Mouse (Mus musculus) forebrain, embryonic 11.5 days (tissue): ENCODE results near the gene Adh7. TPM values are rescaled to one million over a fixed set of nuclear protein-coding genes. Genes with fewer than 3 reads are reported as not detected.

Experiments
- ATAC-seq: fragments of 200-750 bp; cut with Nextera tagmentation; replicated peaks from 2 replicates; pipeline ENCODE4 v1.8.0; 2017; ENCODE audit warnings: moderate TSS enrichment; ENCODE audit not compliant: low FRiP score
- DNase-seq: peaks from one replicate; pipeline ENCODE4 v3.0.0-alpha.2; 2017; ENCODE audit warnings: low spot score
- H3K27ac ChIP-seq: fragments of 300-500 bp; sonication (generic); 2 replicates; pipeline ENCODE4 v1.5.1; 2014; ENCODE audit warnings: low read depth, low read length
- H3K27me3 ChIP-seq: fragments of 300-500 bp; sonication (generic); 2 replicates; pipeline ENCODE4 v1.6.1; 2014; ENCODE audit warnings: mild to moderate bottlenecking, low read length, mixed read lengths; ENCODE audit not compliant: control insufficient read depth, insufficient read depth
- H3K36me3 ChIP-seq: fragments of 300-500 bp; sonication (generic); 2 replicates; pipeline ENCODE4 v1.6.1; 2014; ENCODE audit warnings: mild to moderate bottlenecking, low read length, moderate library complexity, mixed read lengths; ENCODE audit not compliant: control insufficient read depth, insufficient read depth
- H3K4me1 ChIP-seq: fragments of 300-500 bp; sonication (generic); replicated peaks from 2 replicates; pipeline ENCODE4 v1.6.1; 2014; ENCODE audit warnings: low read length, mixed read lengths; ENCODE audit not compliant: control insufficient read depth, insufficient read depth
- H3K4me2 ChIP-seq: fragments of 300-500 bp; sonication (generic); 2 replicates; pipeline ENCODE4 v1.6.1; 2014; ENCODE audit warnings: low read depth, mild to moderate bottlenecking, low read length, moderate library complexity, mixed read lengths; ENCODE audit not compliant: severe bottlenecking
- H3K4me3 ChIP-seq: fragments of 300-500 bp; sonication (generic); 2 replicates; pipeline ENCODE4 v1.5.1; 2014; ENCODE audit warnings: low read depth, low read length
- H3K9ac ChIP-seq: fragments of 300-500 bp; sonication (generic); 2 replicates; pipeline ENCODE4 v1.6.1; 2014; ENCODE audit warnings: low read length
- H3K9me3 ChIP-seq: fragments of 300-500 bp; sonication (generic); 2 replicates; pipeline ENCODE4 v1.6.1; 2016; ENCODE audit warnings: low read length, mixed read lengths; ENCODE audit not compliant: control insufficient read depth
- WGBS: fragments of 180-500 bp; shearing (Covaris S2); extraction: QIAGEN DNeasy Blood & Tissue Kit; methylation state at CpG from one replicate; pipeline ENCODE4 v1.1.7; 2014; 5-methylcytosine and 5-hydroxymethylcytosine counted together
- polyA plus RNA-seq: library from polyadenylated mRNA; unstranded; fragments of >200 nt; fragmentation: Nextera tagmentation; extraction: Ambion mirVana; gene quantifications from 2 replicates; pipeline ENCODE4 v1.2.1, GENCODE M21; 2014

Adh7 gene
- polyA plus RNA-seq, 1 experiment from 2014 or later = 0.16 TPM

DNA sequence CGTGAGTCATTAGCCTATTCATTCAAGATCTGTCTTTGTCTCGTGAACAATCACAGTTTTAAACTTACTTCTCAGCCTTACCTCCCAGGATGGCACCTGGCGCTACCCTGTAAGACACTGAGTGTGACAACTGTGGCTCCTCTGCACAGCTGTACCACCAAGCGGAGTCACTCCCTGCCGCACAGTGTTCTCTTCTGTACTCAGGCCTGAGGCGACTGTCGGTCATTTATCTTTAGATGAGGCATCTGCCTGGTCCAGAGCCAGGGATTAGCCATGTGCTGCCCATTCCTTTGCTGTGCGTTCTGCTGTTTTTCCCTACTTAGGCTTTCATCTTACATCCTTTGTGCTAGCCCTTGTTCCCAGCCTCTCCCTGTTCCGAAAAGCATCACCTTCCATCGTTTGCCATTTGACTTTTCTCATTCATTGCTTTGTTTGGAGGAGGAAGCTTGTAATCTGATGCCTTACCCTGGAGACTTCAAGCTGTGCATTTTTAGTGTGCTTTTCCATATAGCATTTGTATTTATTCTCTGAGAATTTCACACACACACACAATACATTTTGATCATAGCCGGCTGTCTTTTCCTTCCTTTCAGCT lies 2.1 kb upstream of the Adh7 start:
- Histone ChIP-seq H3K9me3 (no peaks in the 10 kb centered on the region), H3K36me3 (no peaks in the 10 kb centered on the region), H3K9ac (no peak overlapping the region), H3K4me3 (no peak overlapping the region), H3K27ac (no peak overlapping the region), H3K4me1 (no peaks in the 10 kb centered on the region), H3K4me2 (no peak overlapping the region), H3K27me3 (no peaks in the 10 kb centered on the region)
- ATAC-seq = peak; percentile 24; the same call in 1 of the 2 replicates
- no peak for DNase-seq
- WGBS = 23% methylated on average over 11 of the region's 11 CpGs

DNA sequence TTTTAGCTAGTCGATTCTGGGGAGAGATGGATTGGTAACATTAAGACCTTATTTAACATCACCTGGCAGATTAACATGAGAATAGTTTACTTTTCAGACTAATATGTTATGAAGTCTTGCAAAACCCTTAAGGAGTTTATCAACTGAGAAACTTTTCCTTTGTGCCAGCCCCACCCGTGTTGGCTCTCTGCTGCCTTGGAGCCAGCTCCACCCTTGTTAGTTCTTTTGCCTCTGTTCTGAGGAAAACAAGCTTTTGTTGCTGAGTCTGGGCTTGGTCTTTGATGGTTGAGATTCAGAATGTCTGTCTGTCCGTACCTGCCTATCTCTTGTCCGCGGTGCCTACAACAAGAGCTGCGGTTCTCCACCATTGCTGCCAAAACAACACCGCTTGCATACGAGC lies 1.5 kb upstream of the Adh7 start:
- WGBS = 82% methylated on average over 8 of the region's 8 CpGs
- H3K9ac ChIP-seq = no peak overlapping the region
- no peak for DNase-seq
- H3K36me3 ChIP-seq = no peaks in the 10 kb centered on the region
- ATAC-seq = no peak
- H3K27ac ChIP-seq = no peak overlapping the region
- H3K4me2 ChIP-seq = no peak overlapping the region
- H3K4me1 ChIP-seq = no peaks in the 10 kb centered on the region
- no peaks in the 10 kb centered on the region for H3K27me3 ChIP-seq
- H3K4me3 ChIP-seq = no peak overlapping the region
- no peaks in the 10 kb centered on the region for H3K9me3 ChIP-seq

DNA sequence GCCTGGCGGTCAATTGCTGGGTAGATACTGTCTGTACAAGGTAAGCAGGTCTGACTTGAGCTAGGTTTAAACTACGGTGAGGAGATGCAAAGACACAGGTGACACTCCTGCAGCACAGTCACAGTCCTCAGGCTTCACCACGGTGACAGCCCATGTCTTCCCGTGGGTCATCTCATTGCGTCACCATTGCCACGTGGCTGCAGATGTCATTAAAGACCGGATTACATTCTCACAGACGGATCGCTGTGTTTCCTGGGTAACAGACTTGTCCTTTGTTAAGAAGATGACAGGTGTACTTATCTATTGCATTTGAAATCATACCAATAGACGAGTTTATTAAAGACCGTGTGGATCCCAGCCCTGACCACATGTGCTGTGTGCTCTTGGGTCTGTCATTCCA lies 3.6 kb downstream of the Adh7 start:
- Histone ChIP-seq H3K27me3 (no peaks in the 10 kb centered on the region), H3K9me3 (no peaks in the 10 kb centered on the region), H3K36me3 (no peaks in the 10 kb centered on the region), H3K27ac (no peak overlapping the region), H3K4me2 (no peak overlapping the region), H3K4me1 (no peaks in the 10 kb centered on the region), H3K4me3 (no peak overlapping the region), H3K9ac (no peak overlapping the region)
- DNase-seq (no peak), ATAC-seq (no peak)
- WGBS = 93% methylated on average over 11 of the region's 11 CpGs

DNA sequence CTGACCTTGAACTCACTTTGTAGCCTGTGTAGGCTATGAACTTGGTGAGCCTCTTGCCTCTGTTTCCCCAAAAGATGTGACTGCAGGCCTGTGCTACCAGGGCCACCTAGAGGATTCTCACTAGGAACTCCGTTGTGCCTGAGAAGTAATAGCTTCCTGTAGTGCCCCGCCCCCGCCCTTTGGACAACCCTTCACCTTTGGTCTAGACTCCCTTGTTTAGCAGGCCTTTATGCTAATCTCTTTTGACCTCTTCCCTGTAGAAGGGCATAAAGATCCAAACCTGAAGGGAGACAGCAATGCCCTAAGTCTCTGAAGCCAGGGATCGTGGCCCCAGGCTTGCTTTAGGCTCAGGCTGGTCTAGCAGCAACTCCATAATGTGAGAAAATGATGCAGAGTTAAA lies 5.0 kb downstream of the Adh7 start:
- no peak overlapping the region for H3K4me3 ChIP-seq
- H3K36me3 ChIP-seq = no peaks in the 10 kb centered on the region
- DNase-seq (no peak), ATAC-seq (no peak)
- WGBS = 79% methylated on average over 4 of the region's 4 CpGs
- no peak overlapping the region for H3K9ac ChIP-seq
- H3K4me2 ChIP-seq = no peak overlapping the region
- no peaks in the 10 kb centered on the region for H3K27me3 ChIP-seq
- H3K9me3 ChIP-seq = no peaks in the 10 kb centered on the region
- H3K4me1 ChIP-seq = no peaks in the 10 kb centered on the region
- no peak overlapping the region for H3K27ac ChIP-seq

DNA sequence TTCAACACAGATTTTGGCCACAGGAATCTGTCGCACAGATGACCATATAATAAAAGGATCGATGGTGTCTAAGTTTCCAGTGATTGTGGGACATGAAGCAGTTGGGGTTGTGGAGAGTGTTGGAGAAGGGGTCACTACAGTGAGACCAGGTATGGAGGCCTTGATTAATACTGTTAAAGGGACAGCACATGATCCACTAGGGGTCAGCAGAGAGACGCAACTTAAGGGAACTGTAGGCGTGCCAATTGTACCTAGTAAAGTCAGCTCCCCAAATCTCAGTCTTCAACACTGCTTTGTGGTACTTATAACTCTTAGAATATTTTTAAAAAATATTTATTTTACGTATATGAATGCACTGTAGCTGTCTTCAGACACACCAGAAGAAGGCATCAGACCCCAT lies 5.4 kb downstream of the Adh7 start:
- H3K4me1 ChIP-seq = no peaks in the 10 kb centered on the region
- 53% methylated on average over 5 of the region's 5 CpGs for WGBS
- H3K4me3 ChIP-seq = no peak overlapping the region
- no peaks in the 10 kb centered on the region for H3K9me3 ChIP-seq
- H3K9ac ChIP-seq = no peak overlapping the region
- DNase-seq (no peak), ATAC-seq (peak; percentile 80)
- H3K36me3 ChIP-seq = no peaks in the 10 kb centered on the region
- H3K27me3 ChIP-seq = no peaks in the 10 kb centered on the region
- H3K27ac ChIP-seq = no peak overlapping the region
- no peak overlapping the region for H3K4me2 ChIP-seq

DNA sequence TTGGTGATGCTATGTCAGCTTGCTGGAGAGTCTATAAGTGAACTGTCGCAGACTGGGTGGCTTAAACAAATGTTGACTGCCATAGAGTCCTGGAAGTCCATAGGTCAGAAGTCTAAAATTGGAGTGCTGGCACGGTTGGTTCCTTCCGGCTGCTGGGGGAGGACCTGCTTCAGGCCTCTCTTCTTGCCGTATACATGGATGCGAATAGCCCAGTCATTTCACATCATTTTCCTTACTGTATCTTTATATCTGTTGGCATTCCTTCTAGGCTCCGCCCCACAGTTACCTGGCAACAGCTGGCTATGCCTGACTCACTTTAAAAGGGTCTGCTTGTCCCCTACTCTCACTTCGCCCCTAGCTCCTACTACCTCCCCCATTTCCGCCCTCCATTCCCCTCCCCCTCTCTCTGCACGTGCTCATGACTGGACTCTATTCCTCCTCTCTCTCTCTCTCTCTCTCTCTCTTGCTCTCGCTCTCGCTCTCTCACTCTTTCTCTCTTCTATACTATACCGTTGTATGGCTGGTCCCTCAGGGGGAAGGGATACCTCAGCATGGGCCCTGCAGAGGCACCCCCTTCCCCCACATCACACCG lies 6.9 kb downstream of the Adh7 start:
- Histone ChIP-seq H3K4me3 (no peak overlapping the region), H3K4me2 (no peak overlapping the region), H3K9ac (no peak overlapping the region), H3K27me3 (no peaks in the 10 kb centered on the region), H3K9me3 (no peaks in the 10 kb centered on the region), H3K27ac (no peak overlapping the region), H3K36me3 (no peaks in the 10 kb centered on the region), H3K4me1 (no peaks in the 10 kb centered on the region)
- DNase-seq = no peak
- ATAC-seq = no peak
- WGBS = 91% methylated on average over 13 of the region's 13 CpGs

DNA sequence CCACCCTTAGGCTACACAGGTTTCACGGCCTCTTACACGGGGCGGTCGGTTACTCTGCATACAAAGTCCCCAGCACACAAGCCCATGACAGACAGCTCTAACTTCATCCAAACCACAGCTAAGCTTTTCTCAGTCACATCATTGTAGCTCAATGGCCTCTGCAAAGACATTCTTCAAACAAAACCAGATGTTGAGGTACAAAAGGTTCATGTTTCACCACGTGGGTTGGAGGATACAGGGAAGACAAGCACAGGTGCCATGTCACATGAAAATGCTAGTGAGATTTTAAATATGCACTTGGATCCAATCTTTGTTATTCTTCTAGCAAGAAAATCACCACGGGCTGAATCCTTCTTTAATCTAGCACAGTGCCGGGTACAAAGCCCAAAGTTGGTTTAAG lies 7.8 kb downstream of the Adh7 start:
- DNase-seq = no peak
- ATAC-seq = no peak
- Histone ChIP-seq H3K36me3 (no peaks in the 10 kb centered on the region), H3K9me3 (no peaks in the 10 kb centered on the region), H3K4me2 (no peak overlapping the region), H3K4me3 (no peak overlapping the region), H3K27ac (no peak overlapping the region), H3K27me3 (no peaks in the 10 kb centered on the region), H3K4me1 (no peaks in the 10 kb centered on the region), H3K9ac (no peak overlapping the region)
- WGBS = 66% methylated on average over 6 of the region's 7 CpGs

DNA sequence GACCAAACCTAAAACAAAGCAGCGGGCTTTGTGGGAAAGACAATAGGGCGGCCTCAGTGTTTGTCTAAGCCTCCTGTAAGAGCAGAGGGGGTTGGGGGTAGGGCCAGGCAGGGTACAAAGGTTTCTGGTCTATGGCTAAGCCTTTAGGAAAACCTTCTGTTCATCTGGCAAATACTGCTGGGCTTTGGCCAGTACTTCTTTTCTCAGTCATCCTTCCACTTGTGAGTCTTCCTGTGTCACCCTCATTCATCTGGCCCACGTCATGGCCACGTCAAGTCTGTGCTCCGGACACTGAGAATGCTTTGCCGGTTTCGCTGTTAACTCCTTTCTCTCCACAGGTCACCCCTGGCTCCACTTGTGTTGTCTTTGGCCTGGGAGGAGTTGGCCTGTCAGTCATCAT lies 8.3 kb downstream of the Adh7 start:
- Histone ChIP-seq H3K27me3 (no peaks in the 10 kb centered on the region), H3K9ac (no peak overlapping the region), H3K4me3 (no peak overlapping the region), H3K4me2 (no peak overlapping the region), H3K9me3 (no peaks in the 10 kb centered on the region), H3K4me1 (no peaks in the 10 kb centered on the region), H3K36me3 (no peaks in the 10 kb centered on the region), H3K27ac (no peak overlapping the region)
- ATAC-seq (no peak), DNase-seq (no peak)
- WGBS = 55% methylated on average over 7 of the region's 7 CpGs

DNA sequence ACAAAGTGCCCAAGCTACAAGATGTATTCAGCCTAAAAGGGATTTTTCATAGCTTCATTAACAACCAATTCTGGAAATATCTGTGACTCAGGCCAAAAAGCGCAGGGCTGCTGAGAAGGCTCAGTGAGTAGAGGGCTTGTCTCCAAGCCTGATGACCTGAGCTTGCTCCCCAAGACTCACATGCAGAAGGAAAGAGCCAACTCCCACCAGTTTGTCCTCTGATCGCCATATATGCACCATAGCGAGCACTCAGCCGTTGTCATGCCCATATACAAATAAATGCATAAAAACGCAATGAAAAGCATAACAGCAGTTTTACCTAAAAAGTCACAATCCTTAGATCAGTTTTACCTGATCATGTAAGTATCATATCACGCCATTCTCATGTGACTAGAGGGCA lies 8.9 kb downstream of the Adh7 start:
- no peak overlapping the region for H3K27ac ChIP-seq
- H3K36me3 ChIP-seq = no peaks in the 10 kb centered on the region
- H3K4me2 ChIP-seq = no peak overlapping the region
- ATAC-seq = no peak
- no peak for DNase-seq
- no peaks in the 10 kb centered on the region for H3K27me3 ChIP-seq
- H3K9ac ChIP-seq = no peak overlapping the region
- H3K4me3 ChIP-seq = no peak overlapping the region
- no peaks in the 10 kb centered on the region for H3K4me1 ChIP-seq
- WGBS = 96% methylated on average over 6 of the region's 6 CpGs
- H3K9me3 ChIP-seq = no peaks in the 10 kb centered on the region
